Mouse (Mus musculus) lung, embryonic 16.5 days (tissue): Measurements from ENCODE around the gene Zic5. TPM values are rescaled to one million over a fixed set of nuclear protein-coding genes. Genes with fewer than 3 reads are reported as not detected.

Source experiments
- ATAC-seq: fragments of 200-750 bp; cut with Nextera tagmentation; 2 replicates; pipeline ENCODE4 v1.8.0; 2017; ENCODE audit warnings: low read depth, mild to moderate bottlenecking, moderate library complexity
- H3K27ac ChIP-seq: fragments of 300-500 bp; sonication (generic); 2 replicates; pipeline ENCODE4 v1.5.1; 2014; ENCODE audit warnings: mild to moderate bottlenecking, control low read depth, low read length
- H3K27me3 ChIP-seq: fragments of 300-500 bp; sonication (generic); 2 replicates; pipeline ENCODE4 v1.6.1; 2014; ENCODE audit warnings: low read depth, low read length, mixed read lengths; ENCODE audit not compliant: control insufficient read depth, insufficient read depth
- H3K36me3 ChIP-seq: fragments of 300-500 bp; sonication (generic); 2 replicates; pipeline ENCODE4 v1.6.1; 2014; ENCODE audit warnings: low read length; ENCODE audit not compliant: control insufficient read depth, insufficient read depth
- H3K4me1 ChIP-seq: fragments of 300-500 bp; sonication (generic); replicated peaks from 2 replicates; pipeline ENCODE4 v1.6.1; 2014; ENCODE audit warnings: low read length, mixed read lengths; ENCODE audit not compliant: control insufficient read depth, insufficient read depth
- H3K4me2 ChIP-seq: fragments of 300-500 bp; sonication (generic); 2 replicates; pipeline ENCODE4 v1.6.1; 2014; ENCODE audit warnings: low read depth, low read length, control low read depth
- H3K4me3 ChIP-seq: fragments of 300-500 bp; sonication (generic); 2 replicates; pipeline ENCODE4 v1.5.1; 2014; ENCODE audit warnings: mild to moderate bottlenecking, low read length, control low read depth
- H3K9ac ChIP-seq: fragments of 300-500 bp; sonication (generic); 2 replicates; pipeline ENCODE4 v1.6.1; 2014; ENCODE audit warnings: low read length, control low read depth
- H3K9me3 ChIP-seq: fragments of 300-500 bp; sonication (generic); 2 replicates; pipeline ENCODE4 v1.6.1; 2016; ENCODE audit warnings: low read length; ENCODE audit not compliant: control insufficient read depth
- WGBS: fragments of 180-500 bp; shearing (Covaris S2); extraction: QIAGEN DNeasy Blood & Tissue Kit; methylation state at CpG from one replicate; pipeline ENCODE4 v1.1.7; 2014; 5-methylcytosine and 5-hydroxymethylcytosine counted together
- polyA plus RNA-seq: library from polyadenylated mRNA; unstranded; fragments of >200 nt; fragmentation: Nextera tagmentation; extraction: Ambion mirVana; gene quantifications from 2 replicates; pipeline ENCODE4 v1.2.1, GENCODE M21; 2015

Zic5 gene
- polyA plus RNA-seq, 1 experiment from 2014 or later = not detected

DNA sequence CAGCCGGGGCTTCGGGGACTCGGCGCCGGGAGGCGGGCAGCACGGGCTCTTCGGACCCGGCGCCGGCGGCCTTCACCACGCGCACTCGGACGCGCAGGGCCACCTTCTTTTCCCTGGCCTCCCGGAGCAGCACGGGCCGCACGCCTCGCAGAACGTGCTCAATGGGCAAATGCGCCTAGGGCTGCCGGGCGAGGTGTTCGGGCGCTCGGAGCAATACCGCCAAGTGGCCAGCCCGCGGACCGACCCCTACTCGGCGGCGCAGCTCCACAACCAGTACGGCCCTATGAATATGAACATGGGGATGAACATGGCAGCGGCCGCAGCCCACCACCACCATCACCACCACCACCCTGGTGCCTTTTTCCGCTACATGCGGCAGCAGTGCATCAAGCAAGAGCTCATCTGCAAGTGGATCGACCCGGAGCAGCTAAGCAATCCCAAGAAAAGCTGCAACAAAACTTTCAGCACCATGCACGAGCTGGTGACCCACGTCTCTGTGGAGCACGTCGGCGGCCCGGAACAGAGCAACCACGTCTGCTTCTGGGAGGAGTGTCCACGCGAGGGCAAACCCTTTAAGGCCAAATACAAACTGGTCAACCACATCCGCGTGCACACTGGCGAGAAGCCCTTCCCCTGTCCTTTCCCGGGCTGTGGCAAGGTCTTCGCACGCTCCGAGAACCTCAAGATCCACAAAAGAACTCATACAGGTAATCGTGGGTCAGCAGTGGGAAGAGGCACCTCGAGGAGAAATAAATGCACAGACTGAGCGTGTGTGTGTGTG, 10.8 kb upstream of the Zic5 start:
- peak overlapping the region; percentile 65 for H3K4me2 ChIP-seq
- H3K9ac ChIP-seq = no peak overlapping the region
- no peaks in the 10 kb centered on the region for H3K9me3 ChIP-seq
- under 1% methylated on average over 57 of the region's 62 CpGs for WGBS
- peaks cover 17% of the 10 kb centered on the region for H3K4me1 ChIP-seq
- ATAC-seq = peak; percentile 31; the same call in 1 of the 2 replicates
- H3K27me3 ChIP-seq = peaks cover 87% of the 10 kb centered on the region
- H3K36me3 ChIP-seq = no peaks in the 10 kb centered on the region
- no peak overlapping the region for H3K27ac ChIP-seq
- H3K4me3 ChIP-seq = peak overlapping the region; percentile 43

DNA sequence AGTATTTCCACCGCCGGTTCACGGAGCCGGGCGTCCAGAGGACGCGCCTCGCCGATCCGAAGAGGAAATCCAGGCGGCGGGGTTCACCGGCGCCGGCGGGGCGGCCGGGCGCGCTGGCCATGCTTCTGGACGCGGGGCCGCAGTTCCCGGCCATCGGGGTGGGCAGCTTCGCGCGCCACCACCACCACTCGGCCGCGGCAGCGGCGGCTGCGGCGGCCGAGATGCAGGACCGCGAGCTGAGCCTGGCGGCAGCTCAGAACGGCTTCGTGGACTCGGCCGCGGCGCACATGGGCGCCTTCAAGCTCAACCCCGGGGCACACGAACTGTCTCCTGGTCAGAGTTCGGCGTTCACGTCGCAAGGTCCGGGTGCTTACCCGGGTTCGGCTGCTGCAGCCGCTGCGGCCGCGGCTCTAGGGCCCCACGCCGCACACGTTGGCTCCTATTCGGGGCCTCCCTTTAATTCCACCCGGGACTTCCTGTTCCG, 10.1 kb upstream of the Zic5 start:
- Histone ChIP-seq H3K27ac (no peak overlapping the region), H3K4me3 (peak overlapping the region; percentile 43), H3K36me3 (no peaks in the 10 kb centered on the region), H3K4me2 (peak overlapping the region; percentile 65), H3K27me3 (peaks cover 86% of the 10 kb centered on the region), H3K9ac (no peak overlapping the region), H3K9me3 (no peaks in the 10 kb centered on the region), H3K4me1 (peaks cover 17% of the 10 kb centered on the region)
- under 1% methylated on average over 59 of the region's 65 CpGs for WGBS
- ATAC-seq = peak; percentile 16

DNA sequence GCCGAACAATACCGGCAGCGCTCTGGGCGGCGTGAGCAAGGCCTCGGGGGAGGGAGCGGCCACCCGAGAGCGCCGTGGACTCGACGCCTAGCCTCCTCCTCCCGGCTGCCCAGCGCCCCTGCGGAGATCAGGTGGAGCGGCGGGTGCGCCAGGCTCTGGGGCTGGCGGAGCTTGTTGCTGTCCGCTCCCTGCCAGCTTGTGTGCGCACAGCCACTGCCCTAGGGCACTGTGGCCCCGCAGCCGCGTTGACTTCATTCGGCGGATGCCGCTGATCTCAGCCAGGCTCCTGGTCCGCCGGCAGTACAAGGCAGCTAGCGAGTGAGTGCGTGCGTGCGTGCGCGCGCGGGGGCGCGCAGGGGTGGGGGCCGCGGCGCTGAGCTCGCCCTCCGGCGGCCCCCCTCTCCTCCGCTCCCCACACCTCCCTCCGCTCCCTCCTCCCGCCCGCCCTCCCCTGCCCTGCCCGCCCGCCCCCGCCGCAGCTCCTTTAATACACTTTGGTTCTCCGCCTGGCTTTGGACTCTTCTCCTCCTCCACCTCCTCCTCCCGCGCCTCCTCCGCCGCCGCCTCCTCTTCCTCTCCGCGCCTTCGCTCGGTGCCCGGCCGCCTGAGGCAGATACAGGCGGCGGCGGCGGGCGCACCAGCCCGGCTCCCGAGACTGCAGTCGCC, 9.5 kb upstream of the Zic5 start, which contains the start of gene Zic2:
Gene Zic2, plus strand, starts transcription at position 545 of the 666 bp plus-strand sequence.
- WGBS = under 1% methylated on average over 56 of the region's 73 CpGs
- Histone ChIP-seq H3K9ac (no peak within 1 kb of the TSS), H3K36me3 (no peaks in the 10 kb centered on the region), H3K27ac (no peak within 1 kb of the TSS), H3K4me3 (peak within 1 kb of the TSS; percentile 43), H3K4me2 (peak within 1 kb of the TSS; percentile 65), H3K27me3 (peaks cover 85% of the 10 kb centered on the region), H3K9me3 (no peaks in the 10 kb centered on the region), H3K4me1 (peaks cover 17% of the 10 kb centered on the region)
- ATAC-seq = peak; percentile 44

DNA sequence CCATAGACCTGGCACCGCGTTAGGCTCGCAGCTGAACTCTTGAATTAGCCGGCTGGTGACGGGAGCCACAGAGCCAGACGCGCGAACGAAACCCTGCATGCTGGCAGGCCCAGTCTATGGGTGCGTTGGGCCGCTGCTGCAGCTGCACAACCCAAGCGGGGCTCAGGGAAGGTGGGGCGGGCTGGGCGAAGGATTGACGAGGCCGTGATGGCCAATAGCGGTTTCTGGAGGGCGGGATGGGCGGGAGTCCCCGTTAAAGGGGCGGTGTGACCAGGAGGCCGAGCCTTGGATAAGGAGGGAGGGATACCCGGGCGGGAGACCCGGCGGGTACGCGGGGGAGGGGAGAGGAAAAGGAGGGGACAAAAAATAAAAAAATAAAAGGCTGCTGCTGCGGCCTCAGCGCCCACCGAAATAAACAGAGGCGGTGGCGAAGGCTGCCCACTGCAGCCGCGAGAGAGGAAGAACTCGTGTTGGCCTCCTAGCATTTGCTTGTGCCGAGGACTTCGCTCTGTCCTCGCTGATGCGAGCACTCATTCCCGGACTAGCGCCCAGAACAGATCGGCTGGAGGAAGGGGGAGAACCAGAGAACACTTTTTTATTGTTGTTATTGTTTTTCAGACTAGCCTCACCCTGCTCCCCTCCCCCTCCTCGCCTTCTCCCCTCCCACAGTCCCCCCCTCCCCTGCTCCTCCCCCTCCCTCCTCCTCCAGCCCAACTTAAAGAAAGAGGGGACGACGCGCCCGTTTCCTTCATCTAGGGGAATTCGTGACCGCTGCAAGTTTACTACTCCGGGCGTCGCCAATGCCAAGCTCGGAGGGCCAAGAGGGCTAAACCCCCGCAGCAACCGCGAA, 8.8 kb upstream of the Zic5 start:
- peaks cover 17% of the 10 kb centered on the region for H3K4me1 ChIP-seq
- H3K4me3 ChIP-seq = peak overlapping the region; percentile 43
- ATAC-seq = peak; percentile 56
- H3K9me3 ChIP-seq = no peaks in the 10 kb centered on the region
- no peak overlapping the region for H3K9ac ChIP-seq
- peak overlapping the region; percentile 65 for H3K4me2 ChIP-seq
- WGBS = under 1% methylated on average over 56 of the region's 57 CpGs
- H3K36me3 ChIP-seq = no peaks in the 10 kb centered on the region
- no peak overlapping the region for H3K27ac ChIP-seq
- H3K27me3 ChIP-seq = peaks cover 87% of the 10 kb centered on the region

DNA sequence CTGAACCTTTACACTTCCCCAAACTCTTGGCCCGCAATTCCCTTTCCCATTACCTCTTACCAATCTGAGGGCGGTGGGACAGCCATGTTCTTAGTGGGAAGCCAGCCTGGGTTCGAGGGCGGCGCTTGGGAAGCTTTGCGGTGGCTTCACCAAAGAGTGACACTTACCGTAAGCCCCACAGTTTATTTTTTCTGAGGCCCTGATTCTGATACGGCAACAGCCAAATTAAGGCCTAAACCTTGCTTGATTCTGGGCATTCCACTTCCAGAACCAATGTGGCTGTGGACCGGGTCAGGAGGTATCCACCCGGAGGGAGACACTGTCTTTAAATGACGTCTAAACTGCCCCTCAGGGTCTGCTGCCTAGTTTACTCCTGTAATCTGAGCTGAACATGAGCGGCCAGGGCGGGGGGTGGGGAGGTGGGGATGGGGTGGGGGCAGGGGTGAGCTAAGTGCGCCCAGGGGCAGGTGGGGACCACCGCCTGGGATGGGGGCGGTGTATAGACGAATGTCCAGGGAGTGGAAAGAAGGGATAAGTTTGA, 7.8 kb upstream of the Zic5 start:
- under 1% methylated on average over 17 of the region's 17 CpGs for WGBS
- H3K9ac ChIP-seq = no peak overlapping the region
- no peak overlapping the region for H3K27ac ChIP-seq
- H3K36me3 ChIP-seq = no peaks in the 10 kb centered on the region
- no peak overlapping the region for H3K4me3 ChIP-seq
- peaks cover 17% of the 10 kb centered on the region for H3K4me1 ChIP-seq
- H3K27me3 ChIP-seq = peaks cover 88% of the 10 kb centered on the region
- ATAC-seq = no peak
- H3K4me2 ChIP-seq = no peak overlapping the region
- H3K9me3 ChIP-seq = no peaks in the 10 kb centered on the region

DNA sequence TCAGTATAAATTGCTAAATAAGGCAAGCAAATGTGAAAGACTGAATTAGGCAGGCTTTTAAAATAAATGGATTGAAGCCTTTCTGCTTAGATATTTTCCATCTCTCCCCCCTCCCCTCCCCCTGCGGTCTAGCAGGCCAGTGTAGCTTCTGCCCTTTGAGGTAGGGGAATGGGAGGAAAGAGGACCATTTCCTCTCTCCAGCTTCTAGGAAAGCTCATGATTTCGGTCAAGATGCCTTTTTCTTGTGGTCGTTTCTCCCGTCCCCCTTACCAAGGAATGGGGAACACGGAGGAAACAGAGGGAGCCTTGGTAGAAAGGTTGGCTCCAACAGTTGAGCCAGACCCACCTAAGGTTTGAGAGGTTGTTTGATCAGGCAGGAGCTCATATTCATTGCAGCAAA, 7.2 kb upstream of the Zic5 start:
- H3K9me3 ChIP-seq = no peaks in the 10 kb centered on the region
- H3K9ac ChIP-seq = no peak overlapping the region
- 1% methylated on average over 5 of the region's 5 CpGs for WGBS
- H3K4me2 ChIP-seq = no peak overlapping the region
- no peak overlapping the region for H3K4me3 ChIP-seq
- H3K36me3 ChIP-seq = no peaks in the 10 kb centered on the region
- H3K27me3 ChIP-seq = peaks cover 87% of the 10 kb centered on the region
- peaks cover 17% of the 10 kb centered on the region for H3K4me1 ChIP-seq
- no peak overlapping the region for H3K27ac ChIP-seq
- no peak for ATAC-seq

DNA sequence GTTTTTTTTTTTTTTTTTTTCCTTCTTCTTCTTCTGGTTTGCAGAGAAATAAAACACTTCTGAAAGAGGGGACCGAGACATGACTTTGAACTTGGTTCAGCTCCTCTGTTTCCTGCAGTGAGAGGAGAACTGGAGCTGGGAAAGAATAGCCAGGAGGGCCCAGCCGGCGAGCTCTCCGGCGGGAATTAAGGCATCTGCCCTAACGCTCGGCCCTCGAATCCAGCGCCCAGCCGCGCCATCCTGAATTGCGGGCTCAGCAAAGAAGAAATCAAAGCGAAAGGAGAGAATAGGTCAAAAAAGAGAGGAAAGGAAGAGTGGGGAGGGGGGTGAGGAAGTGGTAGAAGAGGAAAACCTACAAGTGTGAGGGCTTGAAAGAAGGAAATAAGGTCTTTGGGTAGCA, 6.7 kb upstream of the Zic5 start:
- Histone ChIP-seq H3K4me1 (peaks cover 17% of the 10 kb centered on the region), H3K36me3 (no peaks in the 10 kb centered on the region), H3K4me3 (no peak overlapping the region), H3K9me3 (no peaks in the 10 kb centered on the region), H3K9ac (no peak overlapping the region), H3K4me2 (no peak overlapping the region), H3K27ac (no peak overlapping the region), H3K27me3 (peaks cover 87% of the 10 kb centered on the region)
- no peak for ATAC-seq
- 2% methylated on average over 13 of the region's 13 CpGs for whole genome bisulfite sequencing

DNA sequence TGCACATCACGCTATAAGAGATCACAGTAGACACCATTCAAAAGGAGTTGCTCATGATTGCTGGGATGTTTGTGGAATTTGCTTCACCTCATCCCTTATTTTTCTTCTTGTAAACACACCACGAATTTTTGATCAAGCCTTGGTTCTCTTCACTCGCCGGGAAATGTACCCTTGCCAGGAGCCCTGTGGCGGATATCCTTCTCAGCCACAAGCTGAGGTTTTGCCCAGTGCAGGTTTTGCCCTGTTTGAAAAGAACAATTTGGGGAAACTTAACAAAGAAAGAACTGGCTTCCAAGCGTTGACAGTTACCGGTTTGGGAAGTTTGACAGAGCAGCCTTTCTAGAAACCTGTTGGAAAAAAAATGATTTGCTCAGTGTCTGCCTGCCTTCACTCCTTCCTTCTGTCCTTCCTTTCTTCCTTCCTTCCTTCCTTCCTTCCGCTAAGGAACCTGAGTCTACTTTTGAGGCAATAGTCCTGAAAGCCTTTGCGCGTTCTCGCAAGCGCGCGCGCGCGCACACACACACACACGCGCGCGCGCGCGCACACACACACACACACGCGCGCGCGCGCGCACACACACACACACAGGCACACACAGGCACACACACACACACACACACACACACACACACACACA, 6.1 kb upstream of the Zic5 start:
- H3K4me3 ChIP-seq = no peak overlapping the region
- no peak overlapping the region for H3K4me2 ChIP-seq
- H3K27me3 ChIP-seq = peaks cover 91% of the 10 kb centered on the region
- peaks cover 17% of the 10 kb centered on the region for H3K4me1 ChIP-seq
- no peak overlapping the region for H3K27ac ChIP-seq
- H3K36me3 ChIP-seq = no peaks in the 10 kb centered on the region
- no peak overlapping the region for H3K9ac ChIP-seq
- H3K9me3 ChIP-seq = no peaks in the 10 kb centered on the region
- WGBS = 13% methylated on average over 31 of the region's 31 CpGs
- ATAC-seq = no peak
